ENCODE assay signal across 9 mouse cellular contexts in genomic region chr11:76148055-76149008, GRCm38 (mm10). TPM values are rescaled to one million over a fixed set of nuclear protein-coding genes. Genes with fewer than 3 reads are reported as not detected.
DNase-seq lines count a peak whose midpoint lies in the region; ATAC-seq and TF ChIP-seq lines count a peak whose summit lies in the region.
"Had no signal": no experiment of that assay in that cellular context is flagged by ENCODE, and none has a peak within 500 bp of the region (broad histone marks: within the 10 kb centered on the region; RNA-seq: fewer than 3 reads in every experiment).

No protein-coding gene starts in this region.

- TF ChIP-seq CTCF in brain, embryonic 14.5 days (IDR thresholded peaks at IDR 0.05; ENCODE audit: borderline replicate concordance, extremely low read depth, insufficient read depth, insufficient read length), result no peak
- no peak for TF ChIP-seq CTCF in lung, postnatal 0 days (IDR thresholded peaks at IDR 0.05)

- H3K9me3 ChIP-seq in forebrain, embryonic 12.5 days, result no peaks in the 10 kb centered on the region
- H3K9me3 ChIP-seq in forebrain, embryonic 10.5 days, result no peaks in the 10 kb centered on the region
- no peaks in the 10 kb centered on the region for H3K9me3 ChIP-seq in lung, postnatal 0 days (ENCODE audit: low read length)

- WGBS in forebrain, embryonic 12.5 days, result 70% methylated on average over 8 of the region's 8 CpGs
- 85% methylated on average over 8 of the region's 8 CpGs for WGBS in forebrain, embryonic 10.5 days
- WGBS in lung, postnatal 0 days, result 29% methylated on average over 8 of the region's 8 CpGs

- TF ChIP-seq POLR2A in brain, embryonic 14.5 days (IDR thresholded peaks at IDR 0.05; ENCODE audit: borderline replicate concordance, extremely low read depth, insufficient read depth, insufficient read length, poor library complexity, severe bottlenecking), result no peak

- H3K27ac ChIP-seq in forebrain, embryonic 12.5 days, result peak overlapping the region; percentile 31; the same call in 1 of the 2 replicates
- no peak overlapping the region for H3K27ac ChIP-seq in forebrain, embryonic 10.5 days
- peak overlapping the region; percentile 39; the same call in 1 of the 2 replicates for H3K27ac ChIP-seq in lung, postnatal 0 days (ENCODE audit: low read length)
- H3K27ac ChIP-seq: macrophage had no signal

- H3K36me3 ChIP-seq in forebrain, embryonic 12.5 days (replicated peaks), result peaks cover 11% of the 10 kb centered on the region
- H3K36me3 ChIP-seq in forebrain, embryonic 10.5 days (replicated peaks), result peaks cover 5% of the 10 kb centered on the region
- no peaks in the 10 kb centered on the region for H3K36me3 ChIP-seq in lung, postnatal 0 days (ENCODE audit: insufficient read depth, low read length)

- no peak for DNase-seq in forebrain, embryonic 10.5 days (ENCODE audit: extremely low spot score, low spot score)
- DNase-seq in layer of hippocampus, postnatal 14 days (ENCODE audit: low spot score in 2 of 2), result peak; percentile 9 to 36
- no peak for DNase-seq in layer of hippocampus, postnatal 10 days (ENCODE audit: low spot score in 2 of 2)
- DNase-seq in brain, embryonic 14.5 days (ENCODE audit: low read depth), result peak; percentile 80
- peak; percentile 55 for DNase-seq in lung, postnatal 0 days (ENCODE audit: low spot score)
- no peak for DNase-seq in natural killer cell, adult 2 months (ENCODE audit: low spot score in 2 of 2)
- DNase-seq in gastrocnemius, postnatal 10 days, result no peak

- H3K4me3 ChIP-seq in forebrain, embryonic 12.5 days (replicated peaks), result no peak overlapping the region
- no peak overlapping the region for H3K4me3 ChIP-seq in forebrain, embryonic 10.5 days
- no peak overlapping the region for H3K4me3 ChIP-seq in lung, postnatal 0 days (ENCODE audit: low read depth, low read length)

- no peak overlapping the region for H3K9ac ChIP-seq in forebrain, embryonic 12.5 days
- H3K9ac ChIP-seq in lung, postnatal 0 days (replicated peaks; ENCODE audit: low read depth), result no peak overlapping the region

- ATAC-seq in forebrain, embryonic 12.5 days (ENCODE audit: low FRiP score), result no peak
- peak; percentile 46 for ATAC-seq in lung, postnatal 0 days

- 0 out of 2 replicates have a peak, but pooled peaks have one; percentile 30 for TF ChIP-seq EP300 in lung, postnatal 0 days (IDR thresholded peaks at IDR 0.05)

- H3K27me3 ChIP-seq in forebrain, embryonic 12.5 days, result no peaks in the 10 kb centered on the region
- no peaks in the 10 kb centered on the region for H3K27me3 ChIP-seq in forebrain, embryonic 10.5 days (ENCODE audit: poor library complexity, severe bottlenecking)
- no peaks in the 10 kb centered on the region for H3K27me3 ChIP-seq in lung, postnatal 0 days (replicated peaks; ENCODE audit: insufficient read depth, low read length)

- H3K4me2 ChIP-seq in forebrain, embryonic 12.5 days, result no peak overlapping the region
- no peak overlapping the region for H3K4me2 ChIP-seq in lung, postnatal 0 days (replicated peaks; ENCODE audit: low read depth, low read length)

- H3K4me1 ChIP-seq in forebrain, embryonic 12.5 days, result peaks cover 11% of the 10 kb centered on the region
- H3K4me1 ChIP-seq in forebrain, embryonic 10.5 days, result peaks cover 20% of the 10 kb centered on the region
- H3K4me1 ChIP-seq in lung, postnatal 0 days (ENCODE audit: insufficient read depth, low read depth, low read length), result no peaks in the 10 kb centered on the region

RNA-seq across cellular contexts. Expression of gene Vps53, which starts 31.1 kb away (rescaled TPM):
- polyA plus RNA-seq in forebrain, embryonic 12.5 days (2016; fragmentation: Nextera tagmentation; extraction: Ambion mirVana), result 51.9 and 55.2 TPM in 2 replicates
- polyA plus RNA-seq in forebrain, embryonic 10.5 days (2016; fragmentation: Nextera tagmentation; extraction: Ambion mirVana), result 37.0 and 38.6 TPM in 2 replicates
- total RNA-seq in layer of hippocampus, postnatal 14 days (2021), result 10 to 100 TPM; 79.6 to 84.0 TPM
- 10 to 100 TPM; 75.2 to 75.6 TPM for total RNA-seq in layer of hippocampus, postnatal 10 days (2021)
- polyA plus RNA-seq in brain, embryonic 14.5 days (2012; rRNA removed), result 49.1 and 55.8 TPM in 2 replicates
- 28.5 and 29.7 TPM in 2 replicates for polyA plus RNA-seq in lung, postnatal 0 days (2015; fragmentation: Nextera tagmentation; extraction: Ambion mirVana)
- total RNA-seq in gastrocnemius, postnatal 10 days (2021), result 10 to 100 TPM; 27.3 TPM

RNA-seq across cellular contexts. Expression of gene Fam57a, which starts 31.1 kb away (rescaled TPM):
- polyA plus RNA-seq in forebrain, embryonic 12.5 days (2016; fragmentation: Nextera tagmentation; extraction: Ambion mirVana), result 25.4 and 26.7 TPM in 2 replicates
- polyA plus RNA-seq in forebrain, embryonic 10.5 days (2016; fragmentation: Nextera tagmentation; extraction: Ambion mirVana), result 30.9 and 32.3 TPM in 2 replicates
- total RNA-seq in layer of hippocampus, postnatal 14 days (2021), result 10 to 100 TPM; 18.6 to 21.4 TPM
- total RNA-seq in layer of hippocampus, postnatal 10 days (2021), result 10 to 100 TPM; 20.2 to 22.3 TPM
- 32.1 and 33.4 TPM in 2 replicates for polyA plus RNA-seq in brain, embryonic 14.5 days (2012; rRNA removed)
- 27.0 and 33.8 TPM in 2 replicates for polyA plus RNA-seq in lung, postnatal 0 days (2015; fragmentation: Nextera tagmentation; extraction: Ambion mirVana)
- total RNA-seq in gastrocnemius, postnatal 10 days (2021), result 1 to 10 TPM; 5.5 to 6.5 TPM

Comparison
In these comparisons a context has a peak if more than half of its experiments do, and no peak if none do; other contexts are left out.
1. DNase-seq: peak in layer of hippocampus, postnatal 14 days (2 of 2), brain, embryonic 14.5 days (single experiment) and lung, postnatal 0 days (single experiment); none in forebrain, embryonic 10.5 days (single experiment), layer of hippocampus, postnatal 10 days (0 of 2), natural killer cell, adult 2 months (0 of 2) and gastrocnemius, postnatal 10 days (single experiment).